Mouse (Mus musculus) kidney, postnatal 14 days (tissue): ENCODE measurements around the gene Iqch.
"Not testable (repeated sequence)": the region's sequence is repeated elsewhere in the genome, so short reads cannot be mapped to it uniquely, and the experiment has no call there.

Experiments
- DNase-seq: peaks from one replicate; pipeline ENCODE4 v3.0.0; 2022; ENCODE audit warnings: mixed read lengths

The Iqch gene

DNA sequence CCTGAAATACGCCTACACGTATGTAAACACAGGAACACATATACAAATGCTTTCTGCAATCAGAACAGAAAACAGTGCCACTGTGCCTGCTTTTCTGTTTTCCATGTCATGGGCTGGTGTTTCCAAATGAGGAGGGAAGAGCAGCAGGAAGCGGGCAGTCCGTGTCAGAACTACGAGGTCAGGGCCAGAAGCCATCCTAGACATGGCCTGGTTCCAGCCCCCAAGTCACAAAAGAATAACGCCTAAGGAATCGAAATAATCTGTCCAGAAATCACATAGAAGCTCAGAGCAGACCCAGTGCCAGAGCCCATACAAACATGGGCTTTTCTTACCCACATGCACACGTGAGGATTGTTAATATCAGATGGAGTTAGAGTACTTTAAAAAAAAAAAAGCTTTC is 45.4 kb downstream of the Iqch start:
- DNase-seq, result no peak

- DNase-seq, result no peak
These were observed 46.0 kb downstream of the Iqch start for GRCm38 (mm10) chr9:63556316-63556715.

- peak; percentile 22 for DNase-seq
These were observed 46.8 kb downstream of the Iqch start for GRCm38 (mm10) chr9:63555460-63555990.

- no peak for DNase-seq
These were observed 48.7 kb downstream of the Iqch start for GRCm38 (mm10) chr9:63553628-63554027.

GRCm38 (mm10) chr9:63550701-63551100 is 51.6 kb downstream of the Iqch start:
- not testable (repeated sequence) for DNase-seq

GRCm38 (mm10) chr9:63548966-63549365 is 53.3 kb downstream of the Iqch start:
- DNase-seq, result no peak

GRCm38 (mm10) chr9:63541926-63542325 is 60.4 kb downstream of the Iqch start:
- DNase-seq, result no peak

DNA sequence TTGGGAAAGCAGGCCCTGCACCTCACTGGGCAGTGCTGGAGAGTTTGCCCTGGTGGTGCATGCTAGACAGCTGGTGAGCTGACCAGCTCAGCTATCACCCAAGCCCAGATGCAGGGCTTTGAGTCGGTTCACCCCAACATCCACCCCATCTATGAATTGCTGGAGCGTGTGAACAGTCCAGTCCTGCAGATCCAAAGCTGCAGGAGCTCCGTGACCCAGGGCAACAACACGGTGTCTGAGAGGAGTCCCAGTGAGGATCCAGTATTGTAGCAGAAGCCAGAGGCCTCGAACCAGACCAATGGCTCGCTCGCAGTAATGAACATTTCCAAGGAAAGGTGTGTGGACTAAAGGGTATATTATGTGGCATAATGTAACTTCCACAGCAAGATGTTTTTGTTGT is 61.0 kb downstream of the Iqch start:
- DNase-seq, result no peak

DNA sequence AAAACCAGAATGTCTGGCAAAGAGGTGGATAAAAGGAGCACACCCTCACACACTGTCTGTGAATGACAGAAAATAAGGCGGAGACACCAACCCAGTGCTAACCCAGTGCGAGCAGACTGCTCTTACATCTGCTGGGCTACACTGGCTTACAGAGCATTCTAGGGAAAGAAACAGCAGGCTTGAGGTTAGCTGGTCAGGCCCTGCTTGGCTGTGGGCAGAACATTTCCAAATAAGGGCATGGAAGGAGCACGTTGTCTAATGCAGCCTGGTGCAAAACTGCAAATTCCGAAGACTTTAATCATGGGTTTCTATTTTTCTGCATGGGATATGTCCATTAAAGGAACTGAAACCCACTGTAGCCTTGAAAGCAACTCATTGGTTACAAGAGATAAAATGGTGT is 64.8 kb downstream of the Iqch start:
- no peak for DNase-seq

DNA sequence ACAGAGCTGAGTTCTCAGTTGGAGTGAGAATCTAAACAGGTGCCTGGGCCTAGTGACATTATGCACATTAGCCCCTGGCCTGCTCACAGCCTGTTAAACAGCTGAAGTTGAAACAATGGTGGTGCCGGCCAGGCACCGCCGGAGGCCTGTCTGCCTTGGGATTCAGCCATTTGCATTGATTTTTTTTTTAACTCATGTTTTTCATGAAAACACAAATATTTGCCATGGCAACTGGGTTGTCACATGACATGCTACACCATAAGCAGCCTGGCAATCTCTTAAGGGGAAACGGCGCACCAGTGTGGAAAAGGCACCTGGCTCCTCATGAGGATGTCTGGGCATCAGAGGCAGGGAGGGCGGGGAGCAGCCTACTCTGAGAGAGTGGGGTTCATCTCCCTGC is 67.3 kb downstream of the Iqch start:
- no peak for DNase-seq

DNA sequence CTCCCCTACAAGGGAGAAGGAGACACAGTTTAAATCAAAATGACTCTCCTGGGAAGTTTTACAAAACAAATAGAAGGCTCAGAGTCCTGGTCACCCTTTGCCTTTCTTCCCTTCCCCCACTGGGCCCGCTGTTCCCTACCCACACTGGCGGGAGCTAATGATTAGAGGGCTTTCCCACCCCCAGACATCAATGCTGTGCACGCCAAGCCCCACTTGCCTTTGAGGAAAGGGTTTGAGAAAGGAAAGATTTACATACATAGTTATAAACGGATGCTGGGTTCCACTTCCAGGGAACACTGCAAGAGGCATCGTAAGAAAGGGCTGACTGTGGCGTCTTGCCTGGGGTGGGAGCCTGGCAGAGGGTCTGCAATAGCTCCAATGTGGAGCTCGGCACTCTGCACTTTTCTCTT is 67.9 kb downstream of the Iqch start:
- peak; percentile 29 for DNase-seq

DNA sequence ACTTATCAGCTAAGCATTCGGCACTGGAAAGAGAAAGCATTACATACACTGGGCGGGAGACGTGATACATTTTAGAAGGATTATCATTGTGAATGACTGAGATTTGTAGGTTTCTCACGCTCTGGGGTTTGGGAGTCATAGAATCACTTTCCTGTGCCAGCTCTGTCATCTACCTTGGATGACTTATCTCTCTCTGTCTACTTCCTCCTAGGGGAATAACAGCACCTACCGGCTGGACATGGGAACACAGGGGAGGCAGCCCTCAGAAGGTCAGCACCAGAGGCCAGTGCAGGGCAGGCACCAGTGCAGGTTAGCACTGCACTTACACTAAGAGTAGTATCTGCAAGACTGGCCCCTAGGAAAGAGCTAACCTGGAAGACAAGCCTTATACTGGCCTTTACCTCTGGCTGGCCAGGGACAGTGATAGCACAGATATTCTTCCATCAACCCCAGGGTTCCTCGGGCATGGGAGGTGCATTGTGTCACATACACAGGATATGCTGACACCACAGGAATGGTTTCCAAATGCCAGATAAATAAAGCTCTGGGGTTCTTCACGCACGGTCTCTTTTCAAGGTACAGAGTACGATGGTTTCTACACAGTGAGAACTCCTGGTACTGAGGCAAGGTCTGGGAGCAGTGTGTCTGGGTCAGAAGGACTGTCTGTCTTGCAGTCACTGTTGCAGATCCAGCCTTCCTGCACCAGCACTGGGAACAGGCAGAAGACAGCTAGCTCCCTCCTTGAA is 69.2 kb downstream of the Iqch start:
- DNase-seq, result peak; percentile 40

DNA sequence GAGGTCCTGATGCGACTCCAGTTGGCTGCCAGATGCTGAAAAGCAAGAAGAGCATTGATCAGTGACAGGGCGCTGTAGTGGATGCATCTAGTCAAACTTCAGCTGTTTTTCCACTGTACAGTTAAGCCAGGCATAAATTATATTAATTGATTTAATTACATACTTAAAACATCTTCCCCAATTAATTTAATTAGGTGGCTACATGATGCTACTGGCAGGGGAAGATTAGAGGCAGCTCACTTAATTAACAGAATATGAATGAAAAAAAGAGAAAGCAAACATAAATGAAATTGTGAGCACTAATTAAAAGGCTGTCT is 78.4 kb downstream of the Iqch start:
- DNase-seq, result no peak

- DNase-seq, result no peak
These were observed 78.9 kb downstream of the Iqch start for GRCm38 (mm10) chr9:63523251-63523936.

GRCm38 (mm10) chr9:63512851-63513250 is 89.4 kb downstream of the Iqch start:
- no peak for DNase-seq

DNA sequence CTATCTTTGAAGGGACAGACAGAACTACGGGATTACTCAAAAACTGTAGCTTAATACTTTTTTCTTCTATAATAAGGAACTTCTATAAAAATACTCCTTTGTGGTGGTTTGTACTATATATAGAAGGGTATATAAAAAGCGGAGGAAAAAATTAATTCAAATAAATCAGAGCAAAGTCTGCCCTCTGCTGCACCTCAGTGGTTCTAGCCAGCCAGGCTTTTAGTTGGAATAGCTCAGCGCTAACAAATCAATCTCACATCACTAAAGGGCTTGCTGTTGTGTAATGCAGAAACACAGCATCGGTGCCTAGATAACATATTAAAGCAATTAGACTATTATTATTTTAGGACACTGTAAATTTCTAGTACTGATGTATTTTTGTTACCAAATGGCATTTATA is 91.3 kb downstream of the Iqch start:
- DNase-seq, result no peak

DNA sequence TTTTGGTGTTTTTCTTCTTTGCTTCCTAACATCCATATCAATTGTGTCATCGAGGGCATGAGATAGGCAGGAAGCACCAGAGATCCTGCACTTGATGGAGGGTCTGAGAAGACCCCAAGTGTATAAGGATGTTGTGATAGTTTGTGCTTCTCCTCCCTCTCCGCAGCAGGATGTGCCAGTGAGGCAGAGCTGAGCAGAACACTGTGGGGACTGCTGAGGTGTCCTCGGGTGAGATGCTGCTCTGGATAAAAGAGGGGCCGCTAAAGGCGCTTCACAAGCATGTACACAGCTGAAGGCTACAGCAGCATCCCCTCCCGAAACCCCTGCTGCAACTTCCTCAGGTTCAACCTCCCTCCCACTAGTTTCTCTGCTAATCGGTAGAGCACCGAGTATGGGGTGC is 95.2 kb downstream of the Iqch start:
- DNase-seq, result no peak

- no peak for DNase-seq
These were observed 98.4 kb downstream of the Iqch start for GRCm38 (mm10) chr9:63503890-63504289.

GRCm38 (mm10) chr9:63501516-63501915 is 100.8 kb downstream of the Iqch start:
- DNase-seq, result no peak

- DNase-seq, result no peak
These were observed 102.4 kb downstream of the Iqch start for GRCm38 (mm10) chr9:63499912-63500311.

DNA sequence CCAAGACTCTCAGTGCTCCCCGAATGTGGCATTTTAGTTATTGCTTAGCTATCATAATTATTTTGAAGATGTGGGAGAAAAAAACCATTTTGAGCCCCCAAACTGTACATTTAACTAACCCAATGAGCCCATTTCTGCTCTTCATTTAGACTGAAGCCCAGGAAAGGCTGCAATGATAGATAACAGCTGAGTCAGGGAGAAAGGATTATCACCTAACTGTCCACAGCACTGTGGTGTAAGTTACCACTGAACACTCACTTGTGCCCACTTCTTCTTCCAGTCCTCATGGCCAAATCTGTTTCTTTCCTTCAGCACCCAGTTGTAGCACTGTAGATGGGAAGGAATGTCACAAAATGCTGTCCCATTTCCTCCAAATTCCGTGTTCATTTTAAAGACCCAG is 106.5 kb downstream of the Iqch start:
- no peak for DNase-seq

GRCm38 (mm10) chr9:63493746-63494145 is 108.5 kb downstream of the Iqch start:
- DNase-seq, result no peak

DNA sequence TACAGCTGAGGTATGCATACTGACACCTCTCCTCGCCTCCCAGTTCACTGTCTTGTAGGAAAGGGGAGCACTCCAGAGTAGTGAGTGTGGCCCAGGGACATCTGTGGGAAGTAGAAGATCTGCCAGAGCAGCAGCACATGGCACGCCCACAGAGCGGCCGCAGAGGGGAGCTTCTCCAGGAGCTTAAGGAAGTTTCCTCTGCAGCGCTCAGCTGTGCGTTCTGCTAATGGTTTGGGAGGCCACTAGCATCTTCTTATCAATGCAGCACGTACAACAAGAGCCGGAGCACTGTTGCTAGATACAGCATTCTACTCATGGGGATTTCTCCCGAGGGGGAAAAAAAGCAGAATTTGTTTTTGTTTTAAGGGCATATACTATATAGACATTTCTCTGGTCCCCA is 110.0 kb downstream of the Iqch start:
- DNase-seq, result no peak

DNA sequence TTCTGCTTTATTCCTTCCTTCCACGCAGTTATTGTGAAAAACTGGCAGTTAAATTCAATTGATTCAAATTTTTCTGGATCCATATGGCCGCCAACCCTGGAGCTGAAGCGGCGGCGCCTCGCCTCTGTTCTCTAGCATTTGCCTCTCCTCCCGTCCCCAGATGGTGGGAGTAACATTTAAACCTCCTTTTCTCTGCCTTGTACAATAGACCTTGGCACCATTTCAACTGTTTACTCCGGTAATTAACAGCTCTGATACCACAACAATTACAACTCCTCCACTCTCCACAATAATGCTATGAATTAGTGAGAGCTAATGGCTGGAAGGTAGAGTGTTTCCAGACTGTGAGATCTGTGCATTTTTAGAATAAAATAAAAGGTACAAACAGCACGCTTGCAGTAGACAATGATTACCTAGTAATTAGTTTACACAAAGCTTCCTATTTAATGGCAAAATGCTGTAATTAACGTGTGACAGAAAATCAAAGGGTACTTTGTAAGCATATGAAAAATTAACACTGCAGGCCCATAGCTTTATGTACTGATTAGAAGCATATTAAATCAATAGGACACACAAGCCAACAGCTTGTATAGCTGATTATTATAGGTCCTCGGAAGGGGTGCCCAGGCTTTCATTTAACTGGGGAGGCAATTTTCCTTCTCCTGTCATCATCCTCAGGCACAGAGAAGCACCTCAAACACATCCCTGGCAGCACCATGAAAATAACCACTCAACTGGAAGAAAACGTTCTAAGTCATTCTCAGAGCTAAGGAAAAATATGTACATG is 111.6 kb downstream of the Iqch start:
- DNase-seq, result no peak
